Mouse (Mus musculus) hindbrain, embryonic 14.5 days (tissue): ENCODE data around the gene Zcchc14. TPM values are rescaled to one million over a fixed set of nuclear protein-coding genes. Genes with fewer than 3 reads are reported as not detected.

Experiments
- ATAC-seq: fragments of 200-750 bp; cut with Nextera tagmentation; 2 replicates; pipeline ENCODE4 v1.8.0; 2017; ENCODE audit warnings: moderate number of reproducible peaks, mild to moderate bottlenecking, moderate TSS enrichment, moderate library complexity; ENCODE audit not compliant: low FRiP score
- DNase-seq: peaks from one replicate; pipeline ENCODE4 v3.0.0-alpha.2; 2015; ENCODE audit warnings: low spot score
- H3K27ac ChIP-seq: fragments of 300-500 bp; sonication (generic); 2 replicates; pipeline ENCODE4 v1.5.1; 2014; ENCODE audit warnings: mild to moderate bottlenecking, moderate library complexity
- H3K27me3 ChIP-seq: fragments of 300-500 bp; sonication (generic); 2 replicates; pipeline ENCODE4 v1.6.1; 2014; ENCODE audit warnings: mild to moderate bottlenecking, low read length, mixed read lengths; ENCODE audit not compliant: control insufficient read depth, insufficient read depth
- H3K36me3 ChIP-seq: fragments of 300-500 bp; sonication (generic); replicated peaks from 2 replicates; pipeline ENCODE4 v1.6.1; 2014; ENCODE audit not compliant: control insufficient read depth, insufficient read depth
- H3K4me1 ChIP-seq: fragments of 300-500 bp; sonication (generic); replicated peaks from 2 replicates; pipeline ENCODE4 v1.6.1; 2014; ENCODE audit warnings: antibody characterized with exemption, low read length, mixed read lengths; ENCODE audit not compliant: control insufficient read depth, insufficient read depth
- H3K4me2 ChIP-seq: fragments of 300-500 bp; sonication (generic); replicated peaks from 2 replicates; pipeline ENCODE4 v1.6.1; 2014; ENCODE audit warnings: mild to moderate bottlenecking, moderate library complexity
- H3K4me3 ChIP-seq: fragments of 300-500 bp; sonication (generic); replicated peaks from 2 replicates; pipeline ENCODE4 v1.5.1; 2014; ENCODE audit warnings: mild to moderate bottlenecking, low read length
- H3K9ac ChIP-seq: fragments of 300-500 bp; sonication (generic); 2 replicates; pipeline ENCODE4 v1.6.1; 2014
- H3K9me3 ChIP-seq: fragments of 300-500 bp; sonication (generic); 2 replicates; pipeline ENCODE4 v1.6.1; 2016; ENCODE audit warnings: low read length; ENCODE audit not compliant: control insufficient read depth
- WGBS: fragments of 180-500 bp; shearing (Covaris S2); extraction: QIAGEN DNeasy Blood & Tissue Kit; methylation state at CpG from one replicate; pipeline ENCODE4 v1.1.7; 2014; 5-methylcytosine and 5-hydroxymethylcytosine counted together
- polyA plus RNA-seq: library from polyadenylated mRNA; unstranded; fragments of >200 nt; fragmentation: Nextera tagmentation; extraction: Ambion mirVana; gene quantifications from 2 replicates; pipeline ENCODE4 v1.2.1, GENCODE M21; 2014

Zcchc14 gene
- 33.5 and 35.6 TPM in 2 replicates for polyA plus RNA-seq

DNA sequence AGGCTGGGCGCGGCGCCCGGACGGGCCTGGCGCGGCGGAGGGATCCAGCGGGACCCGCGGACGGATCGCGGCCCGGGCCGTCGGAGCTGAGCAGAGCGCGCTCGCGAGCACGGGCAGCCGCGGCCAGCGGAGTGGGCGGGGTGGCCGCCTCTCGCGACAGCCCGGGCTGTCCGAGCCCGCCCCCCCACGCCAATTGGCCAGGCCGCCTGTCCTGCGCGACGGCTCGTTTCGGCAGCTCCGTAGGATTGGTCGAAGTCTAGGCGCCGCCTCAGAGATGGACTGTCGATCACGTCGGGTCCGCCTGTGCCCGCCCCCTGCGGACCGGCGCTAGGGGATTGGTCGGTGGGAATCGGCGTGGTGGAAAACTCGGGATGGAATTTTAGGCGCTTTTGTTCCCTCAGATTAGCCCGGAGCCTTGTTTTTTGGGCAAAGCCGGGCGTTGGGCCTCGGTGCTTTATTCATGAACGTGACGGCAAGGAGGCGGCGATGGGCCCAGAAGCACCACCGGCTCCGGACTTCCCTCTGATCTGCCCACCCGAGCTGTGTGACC is at the start of gene Zcchc14:
Gene Zcchc14, minus strand, starts transcription at position 128 of the 550 bp plus-strand sequence.
- peak; percentile 96 for DNase-seq
- H3K9me3 ChIP-seq, result no peaks in the 10 kb centered on the region
- H3K27me3 ChIP-seq, result no peaks in the 10 kb centered on the region
- H3K4me3 ChIP-seq, result peak within 1 kb of the TSS; percentile 93
- peak; percentile 97 for ATAC-seq
- no peaks in the 10 kb centered on the region for H3K36me3 ChIP-seq
- under 1% methylated on average over 54 of the region's 67 CpGs for WGBS
- H3K4me1 ChIP-seq, result peaks cover 51% of the 10 kb centered on the region
- H3K4me2 ChIP-seq, result peak within 1 kb of the TSS; percentile 100
- H3K9ac ChIP-seq, result peak within 1 kb of the TSS; percentile 93
- H3K27ac ChIP-seq, result peak within 1 kb of the TSS; percentile 99

- Histone ChIP-seq H3K27ac (no peak overlapping the region), H3K4me2 (no peak overlapping the region), H3K4me3 (no peak overlapping the region), H3K27me3 (no peaks in the 10 kb centered on the region), H3K9me3 (no peaks in the 10 kb centered on the region), H3K4me1 (peaks cover 17% of the 10 kb centered on the region), H3K36me3 (no peaks in the 10 kb centered on the region), H3K9ac (no peak overlapping the region)
- WGBS, result 87% methylated on average over 2 of the region's 2 CpGs
- ATAC-seq (no peak), DNase-seq (no peak)
These were observed 47.2 kb upstream of the Zcchc14 start for GRCm38 (mm10) chr8:121699936-121700335.

DNA sequence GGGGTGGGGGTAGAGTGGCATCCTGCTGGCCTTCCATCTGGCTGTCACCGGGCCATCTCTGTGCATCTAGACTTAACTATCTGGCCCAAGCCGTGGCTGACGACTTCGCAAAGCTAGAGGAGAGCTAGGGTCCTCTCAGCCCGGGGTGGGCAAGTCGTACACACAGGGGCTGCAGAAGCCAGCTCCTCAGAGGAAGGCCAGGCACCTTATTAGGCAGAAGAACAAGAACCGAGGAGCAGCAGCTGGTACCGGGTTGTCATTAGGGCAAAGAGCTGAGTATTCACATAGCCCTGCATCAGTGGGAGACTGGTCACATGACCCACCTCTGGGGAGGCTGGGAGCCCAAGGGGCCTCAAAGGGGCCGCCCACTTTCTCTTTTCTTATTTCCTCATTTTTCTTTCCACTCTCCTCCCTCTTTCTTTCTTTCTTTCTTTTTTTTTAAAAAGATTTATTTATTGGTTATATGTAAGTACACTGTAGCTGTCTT is 46.0 kb upstream of the Zcchc14 start:
- 6% methylated on average over 9 of the region's 9 CpGs for whole genome bisulfite sequencing
- no peak for DNase-seq

DNA sequence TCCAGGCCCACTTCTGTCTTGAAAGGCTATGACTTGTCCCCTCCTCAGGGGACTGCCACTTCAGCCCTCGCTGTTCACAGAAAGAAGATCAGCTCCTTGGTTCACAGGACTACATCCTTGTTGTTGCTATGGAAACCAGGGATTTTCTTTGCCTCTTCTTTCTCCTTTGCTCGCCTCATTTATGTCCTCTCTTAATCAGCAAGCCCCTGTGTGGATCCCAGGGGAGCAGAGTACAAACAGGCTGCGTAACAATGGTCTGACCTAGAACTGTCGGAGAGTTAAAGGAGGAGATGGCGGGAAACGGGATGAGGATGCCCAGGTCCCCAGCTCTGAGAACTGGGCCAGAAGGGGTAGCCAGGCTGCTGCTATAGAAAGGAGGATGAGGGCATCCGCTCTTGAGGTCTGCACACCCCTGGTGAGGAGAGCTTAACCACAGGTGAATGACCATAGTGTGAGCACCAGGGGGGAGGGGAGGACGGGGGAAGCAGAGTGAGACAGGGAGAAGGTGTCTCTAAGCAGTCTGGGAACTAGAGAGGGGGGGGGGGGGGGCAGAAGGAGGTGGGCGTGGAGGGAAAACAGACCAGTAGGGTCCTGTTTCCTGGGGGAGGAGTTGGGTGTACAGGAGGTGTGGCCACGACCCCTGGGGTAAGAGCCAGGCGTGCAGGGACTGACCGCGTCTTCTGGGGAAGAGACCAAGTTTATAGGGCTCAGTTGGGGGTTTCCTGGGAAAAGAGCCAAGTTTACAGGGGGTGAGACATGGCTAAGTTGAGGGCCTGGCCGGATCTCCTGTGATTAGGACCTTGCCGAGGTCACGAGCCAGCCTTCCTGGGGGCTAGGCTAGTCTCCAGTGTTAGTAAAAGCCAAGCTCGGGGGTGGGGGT is 45.3 kb upstream of the Zcchc14 start:
- H3K4me1 ChIP-seq, result peaks cover 17% of the 10 kb centered on the region
- no peaks in the 10 kb centered on the region for H3K9me3 ChIP-seq
- ATAC-seq (peak; percentile 55), DNase-seq (peak; percentile 67)
- H3K27me3 ChIP-seq, result no peaks in the 10 kb centered on the region
- peak overlapping the region; percentile 83 for H3K27ac ChIP-seq
- peak overlapping the region; percentile 28; the same call in 1 of the 2 replicates for H3K9ac ChIP-seq
- WGBS, result under 1% methylated on average over 16 of the region's 17 CpGs
- H3K36me3 ChIP-seq, result no peaks in the 10 kb centered on the region
- peak overlapping the region; percentile 41 for H3K4me2 ChIP-seq
- no peak overlapping the region for H3K4me3 ChIP-seq

More for the DNA sequence above, 46.0 kb upstream of the Zcchc14 start:
- Histone ChIP-seq H3K4me1 (peaks cover 17% of the 10 kb centered on the region), H3K36me3 (no peaks in the 10 kb centered on the region), H3K4me3 (no peak overlapping the region), H3K9ac (peak overlapping the region; percentile 28; the same call in 1 of the 2 replicates), H3K27me3 (no peaks in the 10 kb centered on the region), H3K4me2 (peak overlapping the region; percentile 41), H3K9me3 (no peaks in the 10 kb centered on the region), H3K27ac (peak overlapping the region; percentile 83)
- ATAC-seq, result peak; percentile 38; the same call in 1 of the 2 replicates

- no peak overlapping the region for H3K4me2 ChIP-seq
- DNase-seq (no peak), ATAC-seq (no peak)
- WGBS, result 72% methylated on average over 6 of the region's 6 CpGs
- peaks cover 17% of the 10 kb centered on the region for H3K4me1 ChIP-seq
- no peaks in the 10 kb centered on the region for H3K27me3 ChIP-seq
- H3K36me3 ChIP-seq, result no peaks in the 10 kb centered on the region
- H3K9ac ChIP-seq, result no peak overlapping the region
- no peaks in the 10 kb centered on the region for H3K9me3 ChIP-seq
- no peak overlapping the region for H3K27ac ChIP-seq
- no peak overlapping the region for H3K4me3 ChIP-seq
These were observed 43.0 kb upstream of the Zcchc14 start for GRCm38 (mm10) chr8:121695585-121696184.

- H3K27me3 ChIP-seq, result no peaks in the 10 kb centered on the region
- no peaks in the 10 kb centered on the region for H3K9me3 ChIP-seq
- no peak overlapping the region for H3K9ac ChIP-seq
- ATAC-seq, result no peak
- H3K36me3 ChIP-seq, result no peaks in the 10 kb centered on the region
- peaks cover 17% of the 10 kb centered on the region for H3K4me1 ChIP-seq
- H3K27ac ChIP-seq, result no peak overlapping the region
- no peak overlapping the region for H3K4me3 ChIP-seq
- no peak for DNase-seq
- 57% methylated on average over 4 of the region's 4 CpGs for WGBS
- no peak overlapping the region for H3K4me2 ChIP-seq
These were observed 41.8 kb upstream of the Zcchc14 start for GRCm38 (mm10) chr8:121694453-121694852.

GRCm38 (mm10) chr8:121688496-121688895 is 35.8 kb upstream of the Zcchc14 start:
- Histone ChIP-seq H3K4me2 (no peak overlapping the region), H3K9ac (no peak overlapping the region), H3K27me3 (no peaks in the 10 kb centered on the region), H3K36me3 (no peaks in the 10 kb centered on the region), H3K9me3 (no peaks in the 10 kb centered on the region), H3K4me3 (no peak overlapping the region), H3K27ac (peak overlapping the region; percentile 84), H3K4me1 (peaks cover 14% of the 10 kb centered on the region)
- no peak for ATAC-seq
- WGBS, result 41% methylated on average over 5 of the region's 5 CpGs
- DNase-seq, result no peak

- Histone ChIP-seq H3K9ac (no peak overlapping the region), H3K27me3 (no peaks in the 10 kb centered on the region), H3K27ac (peak overlapping the region; percentile 84), H3K9me3 (no peaks in the 10 kb centered on the region), H3K4me2 (no peak overlapping the region), H3K36me3 (no peaks in the 10 kb centered on the region), H3K4me1 (peaks cover 14% of the 10 kb centered on the region), H3K4me3 (no peak overlapping the region)
- DNase-seq (peak; percentile 75), ATAC-seq (peak; percentile 47)
- whole genome bisulfite sequencing, result 52% methylated on average over 14 of the region's 14 CpGs
These were observed 34.9 kb upstream of the Zcchc14 start for GRCm38 (mm10) chr8:121687455-121688161.
